Mouse (Mus musculus) E14TG2a.4 (cell line): ENCODE results near the gene Ptprm.

ENCODE experiments used
- CTCF ChIP-seq: conservative IDR thresholded peaks from 2 replicates; pipeline ENCODE4 v1.5.1; 2014; ENCODE audit warnings: low read length
- NANOG ChIP-seq: IDR thresholded peaks from 2 replicates; pipeline ENCODE4 v1.6.1; 2014; ENCODE audit warnings: borderline replicate concordance, low read length, mixed read lengths

DNA sequence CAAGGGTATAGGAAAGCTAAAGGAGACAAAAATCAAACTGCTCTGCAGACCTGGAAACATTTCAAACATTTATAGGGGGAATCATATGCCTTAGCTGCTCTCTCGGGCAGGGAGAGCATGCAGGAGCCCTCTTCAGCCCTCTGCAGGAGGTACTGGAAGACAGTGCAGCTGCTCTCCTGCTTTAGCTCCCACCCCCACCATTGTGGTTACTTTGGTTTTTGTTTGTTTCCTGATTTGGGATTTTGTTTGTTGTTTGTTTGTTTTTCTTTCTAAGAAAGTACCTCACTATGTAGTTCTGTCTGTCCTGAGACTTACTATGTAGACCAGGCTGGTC is 29.8 kb downstream of the Ptprm start:
- TF ChIP-seq CTCF (no peak), NANOG (no peak)
